Mouse (Mus musculus) Muller cell, postnatal 12 days (primary cell): ENCODE results near the gene Sap25.
A peak's percentile ranks its signal among the peaks of the same experiment; 100 is the strongest.

ENCODE experiments used
- DNase-seq: peaks from one replicate; pipeline ENCODE4 v3.0.0-alpha.2; 2015; ENCODE audit errors: inconsistent ontology term

The Sap25 gene

DNA sequence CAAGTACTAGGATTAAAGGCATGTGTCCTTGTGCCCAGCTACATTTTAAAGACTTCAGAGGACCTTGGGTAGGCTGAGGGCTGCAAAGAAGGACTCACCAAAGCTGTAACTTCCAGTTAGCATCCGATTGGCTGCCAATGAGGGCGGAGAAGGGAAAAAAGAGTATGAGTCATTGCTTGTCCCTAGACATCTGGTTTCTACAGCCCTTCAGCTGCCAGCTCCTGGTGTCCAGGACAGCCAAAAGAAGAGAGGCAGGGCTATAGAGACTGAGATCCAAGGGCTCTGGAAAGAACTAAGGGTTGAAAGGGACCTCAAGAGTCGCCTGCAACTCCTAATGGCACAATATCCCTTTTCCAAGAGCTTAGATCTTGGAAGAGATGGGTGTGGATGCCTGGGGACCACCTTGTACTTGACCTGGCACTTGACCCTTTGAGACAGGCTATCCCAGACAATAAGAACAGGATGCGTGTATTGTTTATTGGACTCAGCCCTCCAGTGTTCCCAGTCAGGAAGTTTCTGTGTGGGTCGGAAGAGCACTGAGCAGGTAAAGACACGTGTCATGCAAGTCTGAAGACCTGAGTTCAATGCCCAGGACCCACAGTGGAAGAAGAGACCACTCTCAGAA lies 19.0 kb downstream of the Sap25 start:
- peak; percentile 44 for DNase-seq

GRCm38 (mm10) chr5:137663057-137663456 lies 21.9 kb downstream of the Sap25 start:
- no peak for DNase-seq

DNA sequence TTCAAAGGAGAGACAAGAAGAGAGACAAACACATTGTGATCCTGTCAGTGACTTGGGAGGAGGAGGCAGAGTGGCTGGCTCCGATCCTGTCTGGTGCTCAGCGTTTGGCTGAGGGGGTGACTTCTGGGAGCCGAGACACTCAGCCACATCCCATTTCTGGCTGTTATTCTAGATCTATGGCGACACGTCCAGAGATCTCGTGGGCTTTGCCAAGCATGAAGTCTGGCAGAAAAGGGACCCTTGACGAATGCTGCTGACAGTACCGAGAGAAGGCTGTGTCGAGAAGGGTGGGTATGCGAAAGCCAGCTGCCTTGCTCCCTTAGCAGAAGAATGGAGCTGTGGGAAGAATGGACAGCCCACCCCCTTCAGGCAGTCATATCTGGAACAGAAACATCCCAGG lies 27.8 kb downstream of the Sap25 start:
- DNase-seq, result no peak

- DNase-seq, result no peak
Measured at GRCm38 (mm10) chr5:137670240-137670639, 29.1 kb downstream of the Sap25 start.

DNA sequence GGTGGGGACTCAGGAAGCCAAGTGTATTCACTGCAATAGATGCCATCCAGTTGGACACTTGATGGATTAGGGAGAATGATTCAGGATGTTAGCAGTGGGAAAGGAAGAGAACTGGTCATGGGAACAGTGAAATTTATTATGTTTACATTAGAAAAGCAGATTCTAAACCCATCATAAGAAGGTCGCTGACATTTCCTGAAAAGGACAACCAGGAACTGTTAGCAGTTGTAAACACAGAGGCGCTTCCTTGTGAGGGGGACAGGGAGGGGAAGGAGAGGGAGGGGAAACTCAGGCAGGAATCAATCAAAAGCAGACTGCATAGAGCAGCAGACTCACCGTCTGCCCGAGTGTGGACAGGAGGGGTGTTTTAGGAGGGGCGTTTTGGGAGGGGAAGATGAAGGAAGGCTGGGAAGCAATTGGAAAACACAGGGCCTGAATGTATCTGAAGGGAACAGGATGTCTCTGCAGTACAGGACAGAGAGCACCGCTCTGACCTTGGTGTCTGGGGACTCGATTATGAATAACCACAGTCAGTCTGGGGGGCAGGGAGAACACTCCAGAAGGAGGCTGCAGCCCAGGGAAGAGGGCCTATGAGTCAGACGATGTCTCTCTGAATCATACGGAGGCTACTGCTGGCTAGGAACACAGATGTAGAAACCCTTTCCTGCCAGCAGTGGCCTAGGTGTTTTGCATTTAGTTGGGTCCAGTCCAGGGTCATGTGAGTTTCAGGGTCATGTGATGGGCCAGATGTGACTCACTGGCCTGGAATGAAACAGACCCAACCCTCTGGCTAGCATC lies 30.5 kb downstream of the Sap25 start:
- peak; percentile 80 for DNase-seq

GRCm38 (mm10) chr5:137672361-137672760 lies 31.2 kb downstream of the Sap25 start:
- no peak for DNase-seq

DNA sequence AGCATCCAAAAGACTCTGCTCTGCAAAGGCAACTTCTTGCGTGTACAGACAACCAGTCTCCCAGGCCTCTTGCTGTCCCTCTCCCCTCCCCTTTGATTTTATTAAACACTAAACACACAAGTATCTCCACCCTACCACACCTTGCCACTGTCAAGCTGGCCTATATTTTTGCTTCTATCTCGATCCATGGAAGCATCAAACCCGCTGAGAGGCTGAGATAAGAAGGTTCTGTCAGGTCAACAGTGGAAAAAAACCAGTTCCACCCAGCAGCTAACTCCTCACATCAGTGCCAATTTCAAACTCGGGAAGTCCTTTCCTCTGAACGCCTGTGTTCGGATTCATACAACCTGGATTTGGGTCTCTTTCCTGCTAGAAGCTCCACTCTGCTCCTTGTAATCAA lies 31.9 kb downstream of the Sap25 start:
- no peak for DNase-seq

DNA sequence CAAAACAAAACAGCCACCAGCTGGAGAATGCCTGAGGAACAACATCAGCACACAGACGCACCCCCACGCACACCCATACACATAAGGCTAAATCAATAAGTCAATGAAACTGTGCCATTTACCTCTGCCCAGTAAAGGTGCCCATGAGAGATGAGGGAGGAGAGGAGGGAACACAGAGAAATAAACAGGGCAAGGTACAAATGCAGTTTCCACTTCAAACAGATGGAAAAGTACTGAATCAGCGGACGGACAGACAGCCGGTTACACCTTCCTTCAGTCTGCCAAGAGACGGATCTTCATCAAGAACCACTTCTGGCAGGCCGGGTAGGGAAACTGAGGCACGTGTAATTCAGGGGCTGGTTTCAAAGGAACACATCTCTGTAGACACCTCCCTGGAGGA lies 33.7 kb downstream of the Sap25 start:
- no peak for DNase-seq

DNA sequence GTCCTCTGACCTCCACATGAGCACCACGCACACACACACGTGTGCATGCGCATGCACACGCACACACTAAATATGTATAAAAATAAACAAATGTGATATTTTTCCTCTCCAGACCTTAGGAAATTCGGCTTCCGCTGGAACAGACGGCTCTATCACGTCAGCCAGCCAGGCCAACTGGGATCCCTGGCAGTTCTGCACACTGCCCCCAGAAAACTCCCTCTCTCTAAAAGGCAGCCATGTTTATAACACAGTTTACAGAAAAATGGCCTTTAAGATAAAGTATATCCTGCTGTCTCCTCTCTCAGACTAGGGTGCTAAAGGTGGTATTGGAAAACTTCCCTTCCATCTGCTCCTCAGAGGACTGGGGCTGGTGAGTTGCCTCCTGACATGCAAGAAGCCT lies 36.7 kb downstream of the Sap25 start:
- DNase-seq, result no peak

DNA sequence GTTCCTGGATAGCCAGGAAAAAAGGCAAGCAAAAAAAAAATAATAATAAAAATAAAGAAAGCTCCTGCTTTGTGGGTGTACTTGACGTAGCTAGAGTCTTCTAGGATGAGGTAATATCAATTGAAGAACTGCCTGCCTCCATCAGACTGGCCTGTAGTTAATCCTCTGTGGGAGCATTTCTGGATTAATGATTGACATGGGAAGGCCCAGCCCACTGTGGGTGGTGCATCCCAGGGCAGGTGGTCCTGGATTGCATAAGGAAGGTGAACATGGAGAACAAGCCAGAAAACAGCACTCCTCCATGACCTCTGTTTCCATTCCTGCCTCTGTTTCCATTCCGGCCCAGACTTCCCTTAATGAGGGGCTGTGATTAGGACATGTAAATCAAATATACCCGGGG lies 37.6 kb downstream of the Sap25 start:
- no peak for DNase-seq

DNA sequence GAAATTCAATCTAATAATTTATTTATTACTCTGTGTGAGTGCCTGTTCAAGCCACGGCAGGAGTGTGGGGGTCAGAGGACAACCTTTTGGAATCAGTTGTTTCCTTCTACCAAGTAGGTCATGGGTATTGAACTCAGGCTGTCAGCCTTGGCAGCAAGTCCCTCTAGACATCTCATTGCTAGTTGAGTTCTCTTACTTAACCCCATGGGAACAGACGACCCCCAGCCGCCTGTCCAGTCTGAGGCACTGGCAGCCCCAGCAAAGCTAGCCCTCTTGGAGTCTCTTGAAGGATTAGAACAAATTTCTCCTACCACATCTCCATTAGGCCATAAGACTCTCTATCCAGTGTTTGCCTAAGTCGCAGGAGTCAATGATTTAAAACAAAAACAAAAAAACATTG lies 38.6 kb downstream of the Sap25 start:
- DNase-seq, result no peak

- DNase-seq, result no peak
Measured at GRCm38 (mm10) chr5:137682526-137682925, 41.4 kb downstream of the Sap25 start.

DNA sequence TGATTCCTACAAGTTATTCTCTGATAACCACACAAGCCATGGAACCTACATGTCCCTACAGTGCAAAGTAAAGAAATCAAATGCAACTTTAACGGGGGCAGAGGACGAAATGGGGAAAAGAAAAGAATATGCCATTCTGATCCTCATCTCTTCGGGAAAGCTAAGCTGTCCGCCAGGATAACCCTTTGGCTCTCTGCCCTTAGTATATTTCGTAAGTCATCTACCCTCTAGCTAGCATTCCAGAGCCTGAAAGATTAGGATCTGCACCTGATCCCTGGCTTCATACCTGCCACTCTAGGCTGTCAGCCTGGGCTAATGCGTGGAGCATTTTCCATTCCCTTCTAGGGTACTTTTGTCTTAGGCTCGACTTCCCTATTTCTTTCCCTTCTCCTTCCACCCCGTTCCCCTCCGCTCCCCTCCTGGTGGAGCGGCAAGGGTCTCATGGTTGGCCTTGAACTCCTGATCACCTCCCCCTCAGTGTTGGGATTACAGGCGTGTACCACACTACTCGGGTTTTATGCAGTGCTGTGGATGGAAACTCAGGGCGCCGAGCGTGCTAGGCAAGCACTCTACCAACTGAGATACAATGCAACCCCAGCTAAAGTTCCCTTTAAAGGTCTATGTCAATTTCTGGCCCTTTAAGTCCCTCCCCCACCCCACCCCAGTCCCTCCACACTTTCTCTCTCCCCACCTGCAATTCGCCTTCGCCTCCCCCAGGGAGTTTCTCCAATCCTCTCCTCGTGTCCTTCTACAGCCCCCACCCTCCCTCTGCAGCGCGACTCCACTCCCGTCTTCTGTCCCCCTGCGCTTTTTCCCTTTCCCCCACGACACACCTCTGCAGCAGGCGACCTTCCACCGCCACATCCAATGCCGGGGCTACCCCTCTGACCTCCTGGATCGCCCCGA lies 42.5 kb downstream of the Sap25 start:
- DNase-seq, result peak; percentile 27

DNA sequence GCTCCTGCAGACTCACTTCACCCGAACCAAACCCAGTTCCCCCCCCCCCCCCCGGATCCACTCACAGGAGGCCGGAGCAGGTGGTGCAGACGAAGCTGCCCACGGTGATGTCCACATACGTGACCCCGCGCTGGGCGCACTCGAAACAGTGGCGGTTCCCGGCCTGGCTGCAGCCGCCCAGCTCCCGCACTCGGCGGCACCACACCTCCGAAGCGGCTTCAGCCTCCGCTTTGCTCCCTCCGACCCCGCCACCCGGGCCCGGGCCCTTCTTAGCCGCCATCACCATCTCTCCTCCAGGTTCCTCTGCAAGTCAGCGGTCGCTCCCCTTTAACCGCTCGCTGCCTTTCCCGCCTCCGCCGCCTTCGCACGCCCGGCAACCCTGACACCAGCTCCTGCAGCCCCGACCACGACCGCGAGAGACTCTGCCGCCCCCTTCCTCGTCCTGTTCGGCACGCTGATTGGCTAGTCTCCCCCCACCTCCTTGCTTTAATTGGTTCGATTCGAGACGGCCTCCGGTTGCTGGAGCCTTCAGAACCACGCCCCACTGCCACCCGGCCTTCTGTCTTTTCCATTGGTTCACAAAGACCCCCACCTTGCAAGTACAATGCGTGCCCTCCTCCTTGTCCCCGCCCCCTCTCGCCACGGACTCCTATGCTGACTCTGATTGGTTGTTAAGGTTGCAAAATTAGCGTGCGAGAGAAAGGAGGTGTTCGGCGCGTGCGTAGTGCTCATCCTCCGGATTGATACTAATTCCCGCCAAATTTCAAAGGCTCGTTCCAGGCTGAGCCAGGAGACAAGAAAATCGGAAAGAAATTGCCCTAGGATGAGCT lies 43.4 kb downstream of the Sap25 start, which contains the start of gene Agfg2:
Agfg2 (minus strand) TSS at position 433 of the 830 bp plus-strand sequence.
- DNase-seq, result peak; percentile 100

DNA sequence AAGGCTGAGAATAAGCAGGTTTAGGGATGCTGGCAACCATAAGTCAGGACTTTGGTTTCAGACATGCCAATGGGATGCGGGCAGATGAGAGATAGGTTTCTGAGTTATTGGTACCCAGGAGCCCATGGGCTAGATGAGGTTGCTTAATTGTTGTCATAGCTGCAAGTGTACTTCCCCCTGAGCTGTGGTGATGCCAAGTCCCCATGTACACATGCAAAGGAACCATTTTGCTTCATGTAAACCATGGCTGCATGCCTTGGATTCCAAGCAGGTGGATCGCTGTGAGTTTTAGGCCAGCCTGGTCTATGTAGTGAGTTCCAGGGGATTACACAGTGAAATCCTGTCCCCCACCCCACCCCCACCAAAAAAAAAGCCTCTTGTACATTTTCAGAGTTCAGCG lies 44.5 kb downstream of the Sap25 start:
- DNase-seq, result no peak

- no peak for DNase-seq
Measured at GRCm38 (mm10) chr5:137686127-137686790, 45.1 kb downstream of the Sap25 start.

- no peak for DNase-seq
Measured at GRCm38 (mm10) chr5:137689974-137690373, 48.8 kb downstream of the Sap25 start.

DNA sequence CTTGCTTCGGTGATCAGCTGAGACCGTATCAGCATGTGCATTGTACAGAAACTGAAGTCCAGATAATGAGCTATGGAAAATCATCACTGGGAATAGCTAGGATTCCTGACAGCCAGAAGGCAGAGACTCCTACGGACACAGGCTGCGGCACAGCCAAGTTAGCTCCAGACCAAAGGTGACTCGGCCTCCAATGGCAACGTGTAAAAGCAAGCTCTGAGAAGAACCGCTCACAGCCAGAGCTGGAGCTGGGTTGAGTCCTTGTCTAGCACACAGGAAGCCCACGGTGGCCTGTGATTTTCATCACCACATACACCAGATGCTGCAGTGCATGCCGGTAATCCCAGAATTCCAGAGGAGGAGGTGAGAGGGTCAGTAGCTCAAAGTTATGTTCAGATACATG lies 49.4 kb downstream of the Sap25 start:
- peak; percentile 8 for DNase-seq

GRCm38 (mm10) chr5:137691881-137692280 lies 50.7 kb downstream of the Sap25 start:
- no peak for DNase-seq
